ENCODE assay signal across 15 mouse cellular contexts in the genomic region with DNA sequence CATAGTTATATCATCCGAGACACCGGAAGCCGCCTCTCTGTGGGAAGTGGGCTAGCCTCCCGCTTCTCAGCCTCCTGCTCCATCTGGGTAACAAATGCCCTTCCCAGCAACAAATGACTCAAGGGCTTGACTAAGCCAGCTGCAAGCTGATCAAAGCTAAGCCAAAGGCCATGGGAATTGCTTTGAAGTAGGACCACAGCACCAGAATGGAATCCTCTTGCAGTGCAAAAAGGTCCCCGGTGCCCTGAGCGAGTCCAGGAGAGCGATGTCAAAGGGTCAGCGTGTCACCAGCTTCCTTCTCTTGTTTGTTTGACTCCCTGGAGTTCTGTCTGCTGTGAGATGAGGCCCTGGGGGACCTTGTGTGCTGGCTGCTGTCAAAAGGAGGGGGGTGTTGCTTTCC. TPM values are rescaled to one million over a fixed set of nuclear protein-coding genes. Genes with fewer than 3 reads are reported as not detected.
DNase-seq lines count a peak whose midpoint lies in the region; ATAC-seq lines count a peak whose summit lies in the region.
"Had no signal": no experiment of that assay in that cellular context is flagged by ENCODE, and none has a peak within 500 bp of the region (broad histone marks: within the 10 kb centered on the region; RNA-seq: fewer than 3 reads in every experiment).

No protein-coding gene starts in this region.

- no peak for ATAC-seq in hindbrain, embryonic 13.5 days (ENCODE audit: low FRiP score)
- ATAC-seq in hindbrain, embryonic 16.5 days, result no peak
- no peak for ATAC-seq in erythroid progenitor cell, adult 5-6 weeks (replicated peaks; ENCODE audit: low FRiP score, poor library complexity, severe bottlenecking)
- ATAC-seq: forebrain, embryonic 13.5 days had no signal

- WGBS in hindbrain, embryonic 13.5 days, result 15% methylated on average over 8 of the region's 8 CpGs
- WGBS in hindbrain, embryonic 16.5 days, result 25% methylated on average over 8 of the region's 8 CpGs
- 14% methylated on average over 8 of the region's 8 CpGs for WGBS in limb, embryonic 10.5 days

- H3K27me3 ChIP-seq in hindbrain, embryonic 13.5 days, result no peaks in the 10 kb centered on the region
- no peaks in the 10 kb centered on the region for H3K27me3 ChIP-seq in hindbrain, embryonic 16.5 days (replicated peaks; ENCODE audit: control insufficient read depth, insufficient read depth, low read length)
- no peaks in the 10 kb centered on the region for H3K27me3 ChIP-seq in limb, embryonic 10.5 days (ENCODE audit: low read depth, poor library complexity, severe bottlenecking)
- H3K27me3 ChIP-seq: forebrain, embryonic 13.5 days; hindbrain, embryonic 15.5 days; liver, embryonic 13.5 days had no signal

- DNase-seq in 3134 (ENCODE audit: extremely low read depth, insufficient read length, low spot score), result peak; percentile 33
- DNase-seq in adrenal gland, postnatal 36 days, result peak; percentile 67 to 74
- no peak for DNase-seq in limb, embryonic 10.5 days (ENCODE audit: low spot score)
- DNase-seq in urinary bladder, adult 18-20 months (ENCODE audit: low spot score in 2 of 2), result no peak
- DNase-seq in spleen, postnatal 36 days (ENCODE audit: low spot score in 2 of 2), result no peak
- DNase-seq: cerebellum, postnatal 36 days; liver, embryonic 13.5 days; thymus, adult 2 months had no signal

- H3K9me3 ChIP-seq in hindbrain, embryonic 13.5 days, result 0 out of 2 replicates have a peak, but pooled peaks cover under 1% of the 10 kb centered on the region
- no peaks in the 10 kb centered on the region for H3K9me3 ChIP-seq in hindbrain, embryonic 16.5 days (ENCODE audit: control insufficient read depth, low read length)
- no peaks in the 10 kb centered on the region for H3K9me3 ChIP-seq in limb, embryonic 10.5 days (replicated peaks)
- H3K9me3 ChIP-seq: forebrain, embryonic 13.5 days; hindbrain, embryonic 15.5 days; liver, embryonic 13.5 days had no signal

- no peak overlapping the region for H3K27ac ChIP-seq in hindbrain, embryonic 13.5 days
- no peak overlapping the region for H3K27ac ChIP-seq in hindbrain, embryonic 16.5 days (ENCODE audit: low read depth, low read length)
- H3K27ac ChIP-seq in limb, embryonic 10.5 days, result peak overlapping the region; percentile 38
- H3K27ac ChIP-seq: forebrain, embryonic 13.5 days; hindbrain, embryonic 15.5 days; layer of hippocampus, adult 2 months; liver, embryonic 13.5 days had no signal

- no peaks in the 10 kb centered on the region for H3K36me3 ChIP-seq in hindbrain, embryonic 13.5 days
- H3K36me3 ChIP-seq in hindbrain, embryonic 16.5 days (ENCODE audit: control insufficient read depth, insufficient read depth, low read length), result no peaks in the 10 kb centered on the region
- H3K36me3 ChIP-seq in limb, embryonic 10.5 days, result no peaks in the 10 kb centered on the region
- H3K36me3 ChIP-seq: hindbrain, embryonic 15.5 days; liver, embryonic 13.5 days had no signal

- no peak overlapping the region for H3K4me2 ChIP-seq in hindbrain, embryonic 13.5 days
- no peak overlapping the region for H3K4me2 ChIP-seq in hindbrain, embryonic 16.5 days (ENCODE audit: low read length)
- H3K4me2 ChIP-seq: forebrain, embryonic 13.5 days; hindbrain, embryonic 15.5 days; liver, embryonic 13.5 days had no signal

- peaks cover 17% of the 10 kb centered on the region for H3K4me1 ChIP-seq in hindbrain, embryonic 13.5 days (replicated peaks)
- H3K4me1 ChIP-seq in hindbrain, embryonic 16.5 days (ENCODE audit: control insufficient read depth, insufficient read depth, low read depth, low read length), result peaks cover 6% of the 10 kb centered on the region; the same call in 1 of the 2 replicates
- peaks cover 46% of the 10 kb centered on the region for H3K4me1 ChIP-seq in limb, embryonic 10.5 days

- peak overlapping the region; percentile 19; the same call in 1 of the 2 replicates for H3K9ac ChIP-seq in hindbrain, embryonic 13.5 days
- H3K9ac ChIP-seq in hindbrain, embryonic 16.5 days (ENCODE audit: low read depth, low read length), result no peak overlapping the region
- H3K9ac ChIP-seq: forebrain, embryonic 13.5 days; hindbrain, embryonic 15.5 days; liver, embryonic 13.5 days had no signal

- H3K4me3 ChIP-seq in hindbrain, embryonic 13.5 days, result no peak overlapping the region
- no peak overlapping the region for H3K4me3 ChIP-seq in hindbrain, embryonic 16.5 days (ENCODE audit: low read length)
- H3K4me3 ChIP-seq in limb, embryonic 10.5 days, result no peak overlapping the region
- H3K4me3 ChIP-seq: forebrain, embryonic 13.5 days; hindbrain, embryonic 15.5 days; layer of hippocampus, adult 2 months; liver, embryonic 13.5 days had no signal

RNA-seq across cellular contexts. Expression of gene Rflna, which starts 33.2 kb away (rescaled TPM):
- 5.9 and 8.3 TPM in 2 replicates for polyA plus RNA-seq in hindbrain, embryonic 13.5 days (2015; fragmentation: Nextera tagmentation; extraction: Ambion mirVana)
- 6.8 and 6.9 TPM in 2 replicates for polyA plus RNA-seq in hindbrain, embryonic 16.5 days (2015; fragmentation: Nextera tagmentation; extraction: Ambion mirVana)
- total RNA-seq in adrenal gland, postnatal 36 days (2021), result 1 to 10 TPM; 3.2 to 7.7 TPM
- 1.1 and 4.5 TPM in 2 replicates for polyA plus RNA-seq in limb, embryonic 10.5 days (2016; fragmentation: Nextera tagmentation; extraction: Ambion mirVana)
- not detected in 2 replicates for total RNA-seq in erythroid progenitor cell, adult 5-6 weeks (2015; ENCODE audit: low replicate concordance)
- not detected in 2 replicates for total RNA-seq in erythroid progenitor cell, adult 5-6 weeks (2017; ENCODE audit: low replicate concordance)
- total RNA-seq: megakaryocyte-erythroid progenitor cell, adult 5-6 weeks had no signal

Comparison
In these comparisons a context has a peak if more than half of its experiments do, and no peak if none do; other contexts are left out.
1. DNase-seq: peak in 3134 (single experiment) and adrenal gland, postnatal 36 days (2 of 2); none in limb, embryonic 10.5 days (single experiment), urinary bladder, adult 18-20 months (0 of 2) and spleen, postnatal 36 days (0 of 2).